ENCODE assay signal across 10 mouse cellular contexts in the genomic region with DNA sequence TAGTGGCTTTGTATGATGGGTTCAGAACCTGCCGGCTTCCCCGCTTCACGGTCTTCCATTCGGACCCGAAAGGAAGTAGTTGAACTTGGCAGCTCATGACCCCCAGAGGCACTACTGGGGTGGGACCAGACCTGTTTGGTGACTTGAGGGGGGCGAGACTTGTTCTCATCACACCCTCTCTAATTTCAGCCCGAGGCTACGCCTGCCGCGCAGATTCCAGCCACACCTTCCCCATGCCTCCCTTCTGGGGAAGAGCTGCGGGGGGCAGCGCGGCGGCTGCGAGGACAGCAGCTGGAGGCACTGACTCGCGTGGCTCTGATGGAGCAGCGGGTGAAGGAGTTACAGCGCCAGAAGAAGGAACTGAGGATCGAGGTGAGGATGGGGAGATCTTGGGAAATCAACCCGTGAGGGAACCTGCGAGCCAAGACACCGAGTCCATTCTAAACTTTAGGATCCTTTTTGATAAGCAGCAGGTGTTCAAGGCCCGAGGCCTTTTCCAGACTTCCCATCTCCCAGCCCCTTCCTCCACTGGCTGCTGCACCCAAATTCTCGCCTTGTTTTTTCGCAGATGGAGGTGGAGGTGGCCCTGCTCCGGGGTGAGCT. TPM values are rescaled to one million over a fixed set of nuclear protein-coding genes. Genes with fewer than 3 reads are reported as not detected.
DNase-seq lines count a peak whose midpoint lies in the region; ATAC-seq and TF ChIP-seq lines count a peak whose summit lies in the region.
"Had no signal": no experiment of that assay in that cellular context is flagged by ENCODE, and none has a peak within 500 bp of the region (broad histone marks: within the 10 kb centered on the region; RNA-seq: fewer than 3 reads in every experiment).

No protein-coding gene starts in this region.

- no peaks in the 10 kb centered on the region for H3K36me3 ChIP-seq in heart, embryonic 10.5 days
- no peaks in the 10 kb centered on the region for H3K36me3 ChIP-seq in ES-Bruce4 (ENCODE audit: control insufficient read depth, insufficient read depth, low read length, poor library complexity, severe bottlenecking)
- no peaks in the 10 kb centered on the region for H3K36me3 ChIP-seq in hindbrain, embryonic 10.5 days
- H3K36me3 ChIP-seq in midbrain, embryonic 10.5 days: peaks cover 6% of the 10 kb centered on the region; the same call in 1 of the 2 replicates

- DNase-seq in heart, embryonic 10.5 days (ENCODE audit: low spot score): no peak
- DNase-seq in heart, adult 18-20 months: no peak
- peak; percentile 22 for DNase-seq in hindbrain, embryonic 10.5 days (ENCODE audit: low spot score)
- peak; percentile 37 for DNase-seq in midbrain, embryonic 10.5 days (ENCODE audit: low spot score)
- DNase-seq in testis, postnatal 14 days (ENCODE audit: low spot score): no peak
- no peak for DNase-seq in right cerebral cortex, postnatal 25 days
- DNase-seq: B cell, adult 2 months; gastrocnemius, postnatal 36 days had no signal

- H3K27ac ChIP-seq in heart, embryonic 10.5 days: no peak overlapping the region
- H3K27ac ChIP-seq in ES-Bruce4 (ENCODE audit: insufficient read depth, low read length): no peak overlapping the region
- no peak overlapping the region for H3K27ac ChIP-seq in hindbrain, embryonic 10.5 days
- no peak overlapping the region for H3K27ac ChIP-seq in midbrain, embryonic 10.5 days (replicated peaks)

- no peak overlapping the region for H3K9ac ChIP-seq in ES-Bruce4 (ENCODE audit: low read depth, poor library complexity, severe bottlenecking)

- H3K9me3 ChIP-seq in heart, embryonic 10.5 days: no peaks in the 10 kb centered on the region
- no peaks in the 10 kb centered on the region for H3K9me3 ChIP-seq in ES-Bruce4 (replicated peaks; ENCODE audit: control insufficient read depth, insufficient read depth, low read length, poor library complexity, severe bottlenecking)
- no peaks in the 10 kb centered on the region for H3K9me3 ChIP-seq in hindbrain, embryonic 10.5 days
- H3K9me3 ChIP-seq in midbrain, embryonic 10.5 days (replicated peaks): 0 out of 2 replicates have a peak, but pooled peaks cover 4% of the 10 kb centered on the region

- H3K4me1 ChIP-seq in heart, embryonic 10.5 days: peaks cover 25% of the 10 kb centered on the region
- peaks cover 2% of the 10 kb centered on the region for H3K4me1 ChIP-seq in ES-Bruce4 (ENCODE audit: control insufficient read depth, insufficient read depth, low read length)
- peaks cover 29% of the 10 kb centered on the region for H3K4me1 ChIP-seq in hindbrain, embryonic 10.5 days (replicated peaks)
- H3K4me1 ChIP-seq in midbrain, embryonic 10.5 days: peaks cover 30% of the 10 kb centered on the region

- TF ChIP-seq POLR2A in ES-Bruce4 (IDR thresholded peaks at IDR 0.05; ENCODE audit: insufficient read depth, low read length): no peak

- TF ChIP-seq EP300 in ES-Bruce4 (IDR thresholded peaks at IDR 0.05; ENCODE audit: insufficient read depth, low read depth, low read length): peak; percentile 88

- H3K4me3 ChIP-seq in heart, embryonic 10.5 days: peak overlapping the region; percentile 37
- H3K4me3 ChIP-seq in ES-Bruce4 (ENCODE audit: low read depth, low read length): peak overlapping the region; percentile 29
- peak overlapping the region; percentile 36 for H3K4me3 ChIP-seq in hindbrain, embryonic 10.5 days
- peak overlapping the region; percentile 38 for H3K4me3 ChIP-seq in midbrain, embryonic 10.5 days

- H3K27me3 ChIP-seq in heart, embryonic 10.5 days (ENCODE audit: insufficient read depth, poor library complexity, severe bottlenecking): peaks cover 73% of the 10 kb centered on the region
- no peaks in the 10 kb centered on the region for H3K27me3 ChIP-seq in ES-Bruce4 (ENCODE audit: control insufficient read depth, insufficient read depth, low read length, poor library complexity, severe bottlenecking)
- H3K27me3 ChIP-seq in hindbrain, embryonic 10.5 days (ENCODE audit: insufficient read depth, poor library complexity, severe bottlenecking): peaks cover 74% of the 10 kb centered on the region
- H3K27me3 ChIP-seq in midbrain, embryonic 10.5 days (ENCODE audit: low read depth, poor library complexity, severe bottlenecking): peaks cover 71% of the 10 kb centered on the region

- no peak for TF ChIP-seq CTCF in ES-Bruce4 (IDR thresholded peaks at IDR 0.05; ENCODE audit: low read depth, low read length)

- WGBS in heart, embryonic 10.5 days: 5% methylated on average over 27 of the region's 27 CpGs
- WGBS in hindbrain, embryonic 10.5 days: 2% methylated on average over 27 of the region's 27 CpGs
- WGBS in midbrain, embryonic 10.5 days: 4% methylated on average over 27 of the region's 27 CpGs

- ATAC-seq in cerebellum, adult (ENCODE audit: insufficient number of reproducible peaks, low FRiP score, low TSS enrichment): no peak

RNA-seq across cellular contexts. Expression of gene Phldb3, which starts 1.8 kb away (rescaled TPM):
- not detected in 2 replicates for polyA plus RNA-seq in heart, embryonic 10.5 days (2016; fragmentation: Nextera tagmentation; extraction: Ambion mirVana)
- total RNA-seq in heart, adult 18-20 months (2021): under 1 TPM; 0.10 to 0.31 TPM
- polyA plus RNA-seq in ES-Bruce4 (2011; ENCODE audit: insufficient read depth, insufficient read length, low read depth, missing spikeins): 5.6 and 7.1 TPM in 2 replicates
- not detected in 2 replicates for polyA plus RNA-seq in hindbrain, embryonic 10.5 days (2016; fragmentation: Nextera tagmentation; extraction: Ambion mirVana)
- polyA plus RNA-seq in midbrain, embryonic 10.5 days (2016; fragmentation: Nextera tagmentation; extraction: Ambion mirVana): 0.05 TPM in 1 of 2 replicates, not detected in the other

RNA-seq across cellular contexts. Expression of gene Lypd3, which starts 23.9 kb away (rescaled TPM):
- 0.18 and 0.22 TPM in 2 replicates for polyA plus RNA-seq in heart, embryonic 10.5 days (2016; fragmentation: Nextera tagmentation; extraction: Ambion mirVana)
- not detected for total RNA-seq in heart, adult 18-20 months (2021)
- polyA plus RNA-seq in ES-Bruce4 (2011; ENCODE audit: insufficient read depth, insufficient read length, low read depth, missing spikeins): 0.48 and 0.81 TPM in 2 replicates
- 0.47 and 2.1 TPM in 2 replicates for polyA plus RNA-seq in hindbrain, embryonic 10.5 days (2016; fragmentation: Nextera tagmentation; extraction: Ambion mirVana)
- polyA plus RNA-seq in midbrain, embryonic 10.5 days (2016; fragmentation: Nextera tagmentation; extraction: Ambion mirVana): 0.32 and 0.36 TPM in 2 replicates
- total RNA-seq: gastrocnemius, postnatal 36 days had no signal

RNA-seq across cellular contexts. Expression of gene Zfp575, which starts 25.0 kb away (rescaled TPM):
- 0.60 and 1.3 TPM in 2 replicates for polyA plus RNA-seq in heart, embryonic 10.5 days (2016; fragmentation: Nextera tagmentation; extraction: Ambion mirVana)
- total RNA-seq in heart, adult 18-20 months (2021): under 1 TPM in 1 of 2 experiments, not detected in 1; 0.13 TPM
- 0.88 and 1.4 TPM in 2 replicates for polyA plus RNA-seq in ES-Bruce4 (2011; ENCODE audit: insufficient read depth, insufficient read length, low read depth, missing spikeins)
- polyA plus RNA-seq in hindbrain, embryonic 10.5 days (2016; fragmentation: Nextera tagmentation; extraction: Ambion mirVana): 2.0 and 3.2 TPM in 2 replicates
- 1.4 and 2.1 TPM in 2 replicates for polyA plus RNA-seq in midbrain, embryonic 10.5 days (2016; fragmentation: Nextera tagmentation; extraction: Ambion mirVana)

RNA-seq across cellular contexts. Expression of gene Ethe1, which starts 25.1 kb away (rescaled TPM):
- polyA plus RNA-seq in heart, embryonic 10.5 days (2016; fragmentation: Nextera tagmentation; extraction: Ambion mirVana): 20.0 and 20.7 TPM in 2 replicates
- total RNA-seq in heart, adult 18-20 months (2021): 10 to 100 TPM; 61.2 to 71.1 TPM
- polyA plus RNA-seq in ES-Bruce4 (2011; ENCODE audit: insufficient read depth, insufficient read length, low read depth, missing spikeins): 13.4 and 15.5 TPM in 2 replicates
- polyA plus RNA-seq in hindbrain, embryonic 10.5 days (2016; fragmentation: Nextera tagmentation; extraction: Ambion mirVana): 22.2 and 23.2 TPM in 2 replicates
- polyA plus RNA-seq in midbrain, embryonic 10.5 days (2016; fragmentation: Nextera tagmentation; extraction: Ambion mirVana): 22.8 and 24.1 TPM in 2 replicates

Comparison
In these comparisons a context has a peak if more than half of its experiments do, and no peak if none do; other contexts are left out.
1. DNase-seq: peak in hindbrain, embryonic 10.5 days (single experiment) and midbrain, embryonic 10.5 days (single experiment); none in heart, embryonic 10.5 days (single experiment), heart, adult 18-20 months (0 of 2), testis, postnatal 14 days (single experiment) and right cerebral cortex, postnatal 25 days (single experiment).
2. Peak in every context shown above with its lines, with median percentiles within 50 percentile points of each other: H3K4me3 ChIP-seq.